Mouse (Mus musculus) liver, embryonic 14.5 days (tissue): ENCODE results near the gene Elovl6. TPM values are rescaled to one million over a fixed set of nuclear protein-coding genes. Genes with fewer than 3 reads are reported as not detected.

Source experiments
- ATAC-seq: fragments of 200-750 bp; cut with Nextera tagmentation; 2 replicates; pipeline ENCODE4 v1.8.0; 2017; ENCODE audit warnings: moderate number of reproducible peaks, mild to moderate bottlenecking, moderate library complexity; ENCODE audit not compliant: insufficient read depth
- DNase-seq, 3 experiments: peaks; one replicate each; pipeline ENCODE4 v3.0.0-alpha.2; 2012 to 2013; ENCODE audit warnings: low read depth in 3 of 3, low spot score in 3 of 3
- H3K27ac ChIP-seq: fragments of 300-500 bp; sonication (generic); 2 replicates; pipeline ENCODE4 v1.5.1; 2014; ENCODE audit warnings: moderate library complexity, mild to moderate bottlenecking, control low read depth, inconsistent platforms
- H3K27me3 ChIP-seq: fragments of 300-500 bp; sonication (generic); 2 replicates; pipeline ENCODE4 v1.6.1; 2014; ENCODE audit warnings: mild to moderate bottlenecking, low read length, moderate library complexity; ENCODE audit not compliant: control insufficient read depth, insufficient read depth
- H3K36me3 ChIP-seq: fragments of 300-500 bp; sonication (generic); replicated peaks from 2 replicates; pipeline ENCODE4 v1.6.1; 2014; ENCODE audit warnings: low read depth; ENCODE audit not compliant: control insufficient read depth, insufficient read depth
- H3K4me1 ChIP-seq, 2 experiments: fragments of 200-500 bp in 1 of 2; fragments of 300-500 bp in 1 of 2; sonication (generic) in 1 of 2; replicated peaks; 2 replicates each; pipeline ENCODE4 v1.6.1; 2012 to 2014; ENCODE audit warnings: antibody characterized with exemption in 1 of 2, inconsistent platforms in 1 of 2, low read length in 1 of 2; ENCODE audit not compliant: control insufficient read depth in 2 of 2, insufficient read depth in 2 of 2
- H3K4me2 ChIP-seq: fragments of 300-500 bp; sonication (generic); 2 replicates; pipeline ENCODE4 v1.6.1; 2014; ENCODE audit warnings: low read depth, mild to moderate bottlenecking, control low read depth, moderate library complexity
- H3K4me3 ChIP-seq, 2 experiments: fragments of 200-500 bp in 1 of 2; fragments of 300-500 bp in 1 of 2; sonication (generic) in 1 of 2; 2 replicates each; pipeline ENCODE4 v1.5.1; 2012 to 2014; ENCODE audit warnings: low read depth in 2 of 2, low read length in 2 of 2, mild to moderate bottlenecking in 2 of 2, control low read depth in 1 of 2, inconsistent platforms in 1 of 2, moderate library complexity in 1 of 2; ENCODE audit not compliant: insufficient read depth in 1 of 2
- H3K9ac ChIP-seq: fragments of 300-500 bp; sonication (generic); replicated peaks from 2 replicates; pipeline ENCODE4 v1.6.1; 2014; ENCODE audit warnings: mild to moderate bottlenecking, control low read depth, moderate library complexity
- H3K9me3 ChIP-seq: fragments of 300-500 bp; sonication (generic); 2 replicates; pipeline ENCODE4 v1.6.1; 2016; ENCODE audit warnings: low read length, mixed read lengths; ENCODE audit not compliant: control insufficient read depth
- CTCF ChIP-seq: IDR thresholded peaks from 2 replicates; pipeline ENCODE4 v1.5.1; 2016; ENCODE audit warnings: antibody characterized with exemption, low read depth, control low read depth
- EP300 ChIP-seq: IDR thresholded peaks from 2 replicates; pipeline ENCODE4 v1.6.1; 2016; ENCODE audit warnings: antibody characterized with exemption, low read depth
- WGBS: fragments of 180-500 bp; shearing (Covaris S2); extraction: QIAGEN DNeasy Blood & Tissue Kit; methylation state at CpG from one replicate; pipeline ENCODE4 v1.1.7; 2014; ENCODE audit not compliant: insufficient replicate concordance; 5-methylcytosine and 5-hydroxymethylcytosine counted together
- polyA plus RNA-seq, 2 experiments: library from polyadenylated mRNA; depleted of rRNA in 1 of 2; stranded (reverse) in 1 of 2; unstranded in 1 of 2; fragments of >200 nt; fragmentation: Nextera tagmentation in 1 of 2; extraction: Ambion mirVana in 1 of 2; gene quantifications; 2 replicates each; pipeline versions ENCODE4 v1.2.1 to v1.2.3; 2012 to 2014

Elovl6 gene
- polyA plus RNA-seq, 2 experiments: 7.2 TPM

- WGBS: 44% methylated on average over 6 of the region's 6 CpGs
- no peak for ATAC-seq
- Histone ChIP-seq H3K4me1 (peaks cover 11 to 14% of the 10 kb centered on the region in 2 experiments), H3K9me3 (no peaks in the 10 kb centered on the region), H3K9ac (no peak overlapping the region), H3K36me3 (no peaks in the 10 kb centered on the region), H3K27me3 (no peaks in the 10 kb centered on the region), H3K27ac (no peak overlapping the region), H3K4me3 (no peak overlapping the region), H3K4me2 (no peak overlapping the region)
- TF ChIP-seq EP300: no peak
- no peak for TF ChIP-seq CTCF
- DNase-seq: no peak
These were observed 20.2 kb downstream of the Elovl6 start for GRCm38 (mm10) chr3:129552370-129552769.

- Histone ChIP-seq H3K4me2 (peak overlapping the region; percentile 40), H3K27ac (no peak overlapping the region), H3K9me3 (no peaks in the 10 kb centered on the region), H3K27me3 (no peaks in the 10 kb centered on the region), H3K36me3 (no peaks in the 10 kb centered on the region), H3K4me1 (peaks cover 11 to 16% of the 10 kb centered on the region in 2 experiments), H3K9ac (no peak overlapping the region), H3K4me3 (no peak overlapping the region)
- DNase-seq (no peak), ATAC-seq (peak; percentile 75)
- TF ChIP-seq CTCF (no peak), EP300 (no peak)
- 8% methylated on average over 9 of the region's 9 CpGs for WGBS
These were observed 21.0 kb downstream of the Elovl6 start for GRCm38 (mm10) chr3:129553173-129553572.

GRCm38 (mm10) chr3:129553661-129554060 lies 21.5 kb downstream of the Elovl6 start:
- H3K9ac ChIP-seq: no peak overlapping the region
- ATAC-seq: no peak
- H3K9me3 ChIP-seq: no peaks in the 10 kb centered on the region
- peaks cover 11 to 16% of the 10 kb centered on the region in 2 experiments for H3K4me1 ChIP-seq
- no peak overlapping the region for H3K4me3 ChIP-seq
- H3K27me3 ChIP-seq: no peaks in the 10 kb centered on the region
- peak overlapping the region; percentile 40 for H3K4me2 ChIP-seq
- no peak overlapping the region for H3K27ac ChIP-seq
- no peak for DNase-seq
- no peak for TF ChIP-seq CTCF
- no peak for TF ChIP-seq EP300
- H3K36me3 ChIP-seq: no peaks in the 10 kb centered on the region
- WGBS: 29% methylated on average over 10 of the region's 10 CpGs

- DNase-seq (no peak), ATAC-seq (peak; percentile 16; the same call in 1 of the 2 replicates)
- Histone ChIP-seq H3K4me1 (peaks cover 11 to 18% of the 10 kb centered on the region in 2 experiments), H3K4me3 (no peak overlapping the region), H3K36me3 (no peaks in the 10 kb centered on the region), H3K27ac (no peak overlapping the region), H3K4me2 (no peak overlapping the region), H3K9ac (no peak overlapping the region), H3K27me3 (no peaks in the 10 kb centered on the region), H3K9me3 (no peaks in the 10 kb centered on the region)
- TF ChIP-seq EP300 (no peak), CTCF (no peak)
- 73% methylated on average over 4 of the region's 4 CpGs for WGBS
These were observed 22.3 kb downstream of the Elovl6 start for GRCm38 (mm10) chr3:129554436-129554835.

- ATAC-seq (no peak), DNase-seq (no peak)
- Histone ChIP-seq H3K36me3 (no peaks in the 10 kb centered on the region), H3K4me2 (no peak overlapping the region), H3K27me3 (no peaks in the 10 kb centered on the region), H3K27ac (no peak overlapping the region), H3K4me1 (peaks cover 11 to 27% of the 10 kb centered on the region in 2 experiments), H3K9ac (no peak overlapping the region), H3K9me3 (no peaks in the 10 kb centered on the region), H3K4me3 (no peak overlapping the region)
- WGBS: 70% methylated on average over 9 of the region's 9 CpGs
- TF ChIP-seq EP300: no peak
- no peak for TF ChIP-seq CTCF
These were observed 24.9 kb downstream of the Elovl6 start for GRCm38 (mm10) chr3:129557048-129557447.
